Mouse (Mus musculus) heart, adult 18-20 months (tissue): ENCODE measurements around the gene Sorcs3. TPM values are rescaled to one million over a fixed set of nuclear protein-coding genes. Genes with fewer than 3 reads are reported as not detected.

Source experiments
- DNase-seq, 2 experiments: peaks; one replicate each; pipeline ENCODE4 v3.0.0; 2021 to 2022; ENCODE audit warnings: mixed read lengths in 1 of 2
- total RNA-seq, 2 experiments: library from RNA; stranded (reverse); gene quantifications; 2 replicates each; pipeline ENCODE4 v1.2.3; 2021

The Sorcs3 gene
- total RNA-seq, 2 experiments from 2014 or later, result not detected

DNA sequence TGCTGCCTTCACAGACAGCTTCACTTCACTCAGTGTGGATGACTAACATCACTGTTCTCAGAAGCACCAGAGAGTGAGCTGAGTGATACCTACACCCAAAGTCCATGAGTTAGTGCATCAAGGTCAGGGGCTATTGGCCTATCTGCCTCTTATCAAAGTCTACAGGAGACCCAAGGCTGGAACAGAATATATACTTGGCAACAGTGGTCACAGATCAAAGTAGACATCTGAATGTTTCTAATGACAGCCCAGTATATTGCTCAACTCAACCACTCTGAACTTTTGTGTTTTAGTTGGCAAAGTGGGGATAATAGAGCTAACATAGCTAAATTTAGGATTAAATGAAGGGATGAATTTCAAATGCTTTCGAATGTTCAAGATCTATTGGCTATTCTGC is 501.1 kb downstream of the Sorcs3 start:
- no peak for DNase-seq

DNA sequence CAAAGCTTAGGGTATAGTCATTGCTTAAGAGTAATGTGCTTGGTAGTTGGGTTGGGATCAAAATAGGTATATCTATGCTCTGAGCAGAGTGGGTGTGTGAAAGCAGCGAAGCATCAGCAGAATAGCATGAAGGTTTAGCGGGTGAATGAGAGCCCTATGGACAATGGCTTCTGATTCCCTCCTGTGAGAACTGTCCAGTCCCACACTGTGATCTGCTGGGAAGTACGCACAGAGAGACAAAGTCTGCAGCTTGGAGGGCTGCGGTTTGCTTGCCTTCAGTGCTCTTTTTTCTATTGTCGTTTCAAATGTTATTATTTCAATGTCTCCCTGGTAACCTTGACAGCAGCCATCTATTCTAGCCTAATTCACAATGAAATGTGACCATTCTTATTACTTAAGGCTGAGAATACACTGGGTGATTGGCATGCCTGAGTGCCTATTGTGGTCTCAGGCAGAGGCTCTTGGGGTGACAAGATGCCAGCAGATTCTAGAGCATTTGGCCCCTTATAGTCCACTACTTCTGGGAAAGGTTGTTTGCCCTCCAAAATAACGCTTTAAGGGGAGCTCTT is 520.1 kb downstream of the Sorcs3 start:
- no peak for DNase-seq

- DNase-seq, result no peak
Measured at GRCm38 (mm10) chr19:48727048-48727447, 521.2 kb downstream of the Sorcs3 start.

GRCm38 (mm10) chr19:48727601-48728000 is 521.8 kb downstream of the Sorcs3 start:
- DNase-seq, result no peak

DNA sequence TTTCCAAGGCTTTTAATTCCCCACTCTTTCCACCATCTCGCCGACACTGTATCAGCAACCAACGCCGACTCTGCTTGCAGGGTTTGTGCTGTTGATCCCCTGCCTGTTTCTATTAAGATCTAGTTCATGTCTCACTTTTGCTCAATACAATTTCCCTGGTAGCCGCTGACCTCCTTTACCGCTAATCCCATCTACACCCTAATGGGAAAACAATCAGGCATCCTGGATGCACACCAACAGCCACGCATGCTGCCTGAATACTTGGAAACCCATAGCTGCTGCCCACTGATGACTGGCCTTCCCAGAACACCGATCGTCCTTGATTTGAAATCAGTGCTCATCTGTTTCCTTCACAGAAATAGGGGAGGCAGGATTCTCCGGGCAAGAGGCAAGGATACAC is 525.9 kb downstream of the Sorcs3 start:
- DNase-seq, result no peak

- no peak for DNase-seq
Measured at GRCm38 (mm10) chr19:48734370-48734769, 528.5 kb downstream of the Sorcs3 start.

- DNase-seq, result no peak
Measured at GRCm38 (mm10) chr19:48737554-48737953, 531.7 kb downstream of the Sorcs3 start.

DNA sequence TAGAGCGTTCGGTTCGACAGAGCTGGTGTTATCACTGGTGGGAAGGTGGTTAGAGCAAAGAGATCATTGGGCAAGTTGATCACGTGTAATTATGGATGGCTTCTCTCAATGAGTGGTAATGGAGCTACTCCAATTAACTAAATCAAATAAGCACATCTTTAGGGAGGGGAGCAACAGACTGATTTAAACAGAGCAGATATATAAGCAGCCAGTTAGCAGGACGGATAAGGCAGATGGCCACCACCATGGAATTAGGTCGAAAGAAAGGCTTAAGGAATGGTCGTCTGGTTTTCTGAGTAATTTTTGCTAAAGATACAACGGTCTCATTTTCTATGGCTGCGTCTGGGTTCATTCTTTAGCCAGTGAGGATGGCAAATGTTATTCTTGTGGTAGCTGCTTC is 549.3 kb downstream of the Sorcs3 start:
- no peak for DNase-seq

DNA sequence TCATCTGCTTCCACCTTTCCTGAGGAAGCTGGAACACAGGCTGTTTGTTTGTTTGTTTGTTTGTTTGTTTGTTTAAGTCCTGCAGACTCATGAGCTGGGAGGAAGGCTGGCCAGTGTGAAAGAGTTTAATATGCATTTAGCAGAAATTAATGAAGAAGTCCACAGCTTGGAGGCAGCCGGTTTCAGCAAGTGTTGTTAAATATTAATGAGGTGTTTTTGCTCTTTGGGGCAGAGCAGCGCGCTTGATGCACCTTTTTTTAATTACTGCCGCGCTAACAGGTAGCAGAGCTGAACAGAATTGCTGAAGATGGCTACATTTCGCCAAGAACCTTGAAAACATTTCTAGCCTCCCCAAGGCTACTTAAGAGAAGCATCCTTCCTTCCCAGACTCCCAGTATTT is 551.0 kb downstream of the Sorcs3 start:
- no peak for DNase-seq

- DNase-seq, result no peak
Measured at GRCm38 (mm10) chr19:48766524-48766923, 560.7 kb downstream of the Sorcs3 start.

- DNase-seq, result no peak
Measured at GRCm38 (mm10) chr19:48771565-48771964, 565.7 kb downstream of the Sorcs3 start.

GRCm38 (mm10) chr19:48779095-48779765 is 573.4 kb downstream of the Sorcs3 start:
- DNase-seq, result no peak

DNA sequence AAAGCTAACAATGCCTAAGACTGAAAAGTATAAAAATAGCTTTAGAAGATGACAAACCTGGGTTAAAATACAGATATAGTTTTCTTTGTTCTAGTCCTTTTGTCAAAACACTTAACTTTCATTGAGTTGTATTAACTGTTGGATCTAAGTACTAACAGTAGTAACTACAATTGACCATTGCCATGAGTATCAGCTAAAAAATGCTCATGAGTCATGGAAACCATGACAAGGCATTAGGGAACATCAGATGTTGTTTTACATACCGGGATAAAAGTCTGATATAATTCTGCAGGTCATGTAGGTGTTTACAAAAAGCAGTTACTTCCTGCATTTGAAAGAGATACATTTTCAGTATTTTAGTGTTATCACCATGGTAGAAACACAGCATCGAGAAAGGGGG is 575.0 kb downstream of the Sorcs3 start:
- no peak for DNase-seq

GRCm38 (mm10) chr19:48782024-48782721 is 576.3 kb downstream of the Sorcs3 start:
- no peak for DNase-seq

GRCm38 (mm10) chr19:48787269-48787668 is 581.4 kb downstream of the Sorcs3 start:
- no peak for DNase-seq

GRCm38 (mm10) chr19:48804546-48804945 is 598.7 kb downstream of the Sorcs3 start:
- no peak for DNase-seq

DNA sequence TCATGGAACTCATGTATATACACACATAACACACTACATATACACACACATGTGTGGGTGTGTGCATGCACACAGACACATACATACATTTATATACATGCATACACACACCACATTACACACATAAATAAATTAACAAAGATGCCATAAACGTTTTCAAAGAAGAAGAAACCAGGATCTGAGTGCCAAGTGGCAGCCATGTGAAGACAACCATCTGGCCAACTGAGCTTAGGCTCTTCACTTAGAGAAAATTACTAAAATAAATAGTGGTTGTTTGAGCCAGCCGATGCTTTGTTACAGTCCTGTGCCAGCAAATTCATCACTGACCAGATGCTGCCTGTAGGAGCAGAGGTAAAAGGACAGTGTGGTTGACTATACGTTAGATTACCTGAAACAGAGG is 605.7 kb downstream of the Sorcs3 start:
- no peak for DNase-seq

DNA sequence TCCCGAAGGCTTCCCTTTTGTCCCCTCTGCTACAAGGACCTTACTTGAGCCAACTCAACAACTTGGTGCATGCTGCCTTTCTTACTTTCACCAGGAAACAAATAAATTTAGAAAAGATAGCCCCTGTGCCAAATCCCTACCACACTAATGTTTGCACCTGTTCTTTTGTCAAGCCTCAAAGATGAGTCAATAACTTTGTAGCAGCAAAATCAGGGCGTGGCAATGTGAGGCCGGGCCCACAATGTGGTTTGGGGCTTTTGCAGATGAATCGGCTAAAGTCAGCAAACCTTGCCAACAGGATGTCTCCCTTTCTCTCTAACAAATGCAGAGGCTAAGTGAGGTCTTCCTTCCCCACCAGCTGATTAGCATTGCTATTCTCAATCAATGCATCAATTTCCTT is 608.0 kb downstream of the Sorcs3 start:
- DNase-seq, result no peak

DNA sequence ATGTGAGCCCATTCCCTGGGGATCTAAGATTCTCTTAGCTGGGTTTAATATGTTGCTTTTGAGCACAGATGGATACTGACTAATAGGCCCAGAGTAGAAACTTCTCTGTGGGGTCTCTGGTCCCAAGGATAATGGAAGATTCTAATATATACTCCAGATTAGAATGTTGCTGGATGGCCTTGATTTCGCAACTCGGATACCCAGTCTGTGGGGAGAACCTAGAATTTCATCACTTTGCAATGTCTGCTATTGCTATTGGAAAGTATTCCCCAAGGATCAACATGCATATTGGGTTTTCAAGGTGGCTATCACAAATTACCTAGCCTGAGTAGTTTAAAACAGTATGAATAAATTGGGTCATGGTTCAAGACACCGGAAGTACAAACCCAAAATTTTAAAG is 609.2 kb downstream of the Sorcs3 start:
- DNase-seq, result no peak

- DNase-seq, result no peak
Measured at GRCm38 (mm10) chr19:48820493-48821282, 614.9 kb downstream of the Sorcs3 start.

DNA sequence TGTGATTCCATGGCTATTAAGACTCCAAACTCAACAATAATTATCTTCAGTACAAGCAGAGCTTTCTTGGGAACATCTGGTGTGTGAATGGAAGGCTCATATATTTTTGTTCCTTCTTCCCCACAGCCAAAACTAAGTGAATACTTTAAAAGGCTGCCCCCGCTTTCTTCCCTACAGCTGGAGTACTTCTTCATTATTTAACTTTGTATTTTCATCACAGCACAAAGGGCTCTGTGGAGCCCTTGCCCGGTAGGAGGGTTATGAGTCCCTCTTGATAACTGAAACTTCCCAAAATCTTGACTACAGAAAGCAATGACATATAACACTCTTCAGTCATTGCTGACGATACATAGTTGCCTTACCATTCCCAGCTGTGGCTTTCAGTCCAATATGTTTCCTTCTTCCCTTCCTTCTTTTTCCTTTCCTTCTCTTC is 615.5 kb downstream of the Sorcs3 start:
- no peak for DNase-seq

- no peak for DNase-seq
Measured at GRCm38 (mm10) chr19:48834342-48834741, 628.5 kb downstream of the Sorcs3 start.

DNA sequence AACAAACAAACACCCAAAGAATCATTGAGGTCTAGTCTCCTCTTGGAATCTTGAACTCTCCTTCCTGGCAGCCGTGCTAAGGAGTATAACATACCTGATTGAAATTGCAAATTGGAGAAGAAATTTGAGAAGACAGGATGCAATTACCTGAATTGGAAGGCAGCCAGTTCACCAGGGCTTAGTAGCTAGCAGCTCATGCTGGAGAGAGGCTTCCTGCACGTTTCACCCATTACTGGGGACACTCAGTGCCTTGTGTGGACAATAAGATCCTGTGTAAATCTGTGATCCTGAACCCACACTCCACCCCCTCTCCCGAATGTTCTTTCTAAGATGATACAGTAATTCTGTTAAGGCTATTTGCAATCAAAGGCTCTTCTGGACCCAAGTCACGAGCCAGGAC is 633.6 kb downstream of the Sorcs3 start:
- no peak for DNase-seq
